28 mouse cellular contexts compared by ENCODE assay signal in the genomic region with DNA sequence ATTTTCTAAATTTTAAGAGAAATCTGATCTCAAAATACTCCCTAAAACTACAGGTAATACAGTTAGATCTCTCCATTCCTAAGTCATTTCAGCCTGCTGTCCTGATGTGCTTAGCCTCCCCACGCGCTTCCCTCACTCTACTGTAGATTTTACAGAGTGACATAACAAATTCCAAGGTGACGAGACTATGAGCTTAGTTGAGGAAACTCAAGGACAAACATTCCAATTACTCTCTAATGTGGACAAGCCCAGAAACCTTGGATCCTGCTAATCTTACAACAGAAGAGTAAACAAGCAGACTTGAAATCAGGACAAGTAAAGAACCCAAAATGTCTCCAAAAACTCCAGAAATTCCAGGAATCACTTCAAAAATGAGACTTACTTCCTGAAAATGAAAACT.
"Had no signal": no experiment of that assay in that cellular context is flagged by ENCODE, and none has a peak within 500 bp of the region (broad histone marks: within the 10 kb centered on the region; RNA-seq: fewer than 3 reads in every experiment).

No protein-coding gene starts in this region.

- H3K9me3 ChIP-seq: heart, embryonic 13.5 days; heart, embryonic 15.5 days; hindbrain, embryonic 10.5 days; hindbrain, embryonic 12.5 days; intestine, embryonic 15.5 days; limb, embryonic 10.5 days; limb, embryonic 12.5 days; liver, embryonic 13.5 days; liver, embryonic 15.5 days had no signal

- H3K27ac ChIP-seq: heart, adult 2 months; heart, embryonic 13.5 days; heart, embryonic 15.5 days; hindbrain, embryonic 10.5 days; hindbrain, embryonic 12.5 days; hindbrain, embryonic 14.5 days; intestine, embryonic 15.5 days; layer of hippocampus, adult 2 months; left cerebral cortex, adult 2 months; limb, embryonic 10.5 days; limb, embryonic 12.5 days; liver, embryonic 13.5 days; liver, embryonic 15.5 days had no signal

- ATAC-seq: hindbrain, embryonic 16.5 days; inflammation-experienced regulatory T-cells, adult 6 months; intestine, embryonic 15.5 days; intestine, postnatal 0 days had no signal

- H3K4me3 ChIP-seq: heart, adult 2 months; heart, embryonic 13.5 days; heart, embryonic 15.5 days; hindbrain, embryonic 10.5 days; hindbrain, embryonic 12.5 days; intestine, embryonic 15.5 days; layer of hippocampus, adult 2 months; left cerebral cortex, adult 2 months; limb, embryonic 10.5 days; limb, embryonic 12.5 days; liver, embryonic 13.5 days; liver, embryonic 15.5 days had no signal

- H3K9ac ChIP-seq: heart, embryonic 13.5 days; heart, embryonic 15.5 days; hindbrain, embryonic 12.5 days; hindbrain, embryonic 14.5 days; intestine, embryonic 15.5 days; limb, embryonic 12.5 days; liver, embryonic 13.5 days; liver, embryonic 15.5 days had no signal

- DNase-seq: gastrocnemius, postnatal 14 days; gastrocnemius, postnatal 36 days; heart, adult 11 months; heart, adult 2 months; heart, postnatal 14 days; heart, postnatal 36 days; kidney, adult 18-20 months; kidney, adult 8-10 months; kidney, postnatal 10 days; kidney, postnatal 25 days; kidney, postnatal 4 days; liver; liver, embryonic 13.5 days had no signal

- H3K36me3 ChIP-seq: heart, embryonic 15.5 days; hindbrain, embryonic 10.5 days; hindbrain, embryonic 12.5 days; intestine, embryonic 15.5 days; limb, embryonic 10.5 days; limb, embryonic 12.5 days; liver, embryonic 13.5 days; liver, embryonic 15.5 days had no signal

- H3K4me1 ChIP-seq: hindbrain, embryonic 12.5 days; limb, embryonic 10.5 days; liver, embryonic 15.5 days had no signal

- H3K27me3 ChIP-seq: heart, embryonic 13.5 days; heart, embryonic 15.5 days; hindbrain, embryonic 12.5 days; intestine, embryonic 15.5 days; limb, embryonic 12.5 days; liver, embryonic 13.5 days; liver, embryonic 15.5 days had no signal

- H3K4me2 ChIP-seq: heart, embryonic 11.5 days; heart, embryonic 13.5 days; heart, embryonic 15.5 days; hindbrain, embryonic 12.5 days; hindbrain, embryonic 14.5 days; intestine, embryonic 15.5 days; limb, embryonic 12.5 days; liver, embryonic 13.5 days; liver, embryonic 15.5 days had no signal
